Mouse (Mus musculus): ENCODE results near the gene Trib3. TPM values are rescaled to one million over a fixed set of nuclear protein-coding genes. Genes with fewer than 3 reads are reported as not detected.

Trib3 gene
- polyA plus RNA-seq, 1 experiment: 6.1 TPM

DNA sequence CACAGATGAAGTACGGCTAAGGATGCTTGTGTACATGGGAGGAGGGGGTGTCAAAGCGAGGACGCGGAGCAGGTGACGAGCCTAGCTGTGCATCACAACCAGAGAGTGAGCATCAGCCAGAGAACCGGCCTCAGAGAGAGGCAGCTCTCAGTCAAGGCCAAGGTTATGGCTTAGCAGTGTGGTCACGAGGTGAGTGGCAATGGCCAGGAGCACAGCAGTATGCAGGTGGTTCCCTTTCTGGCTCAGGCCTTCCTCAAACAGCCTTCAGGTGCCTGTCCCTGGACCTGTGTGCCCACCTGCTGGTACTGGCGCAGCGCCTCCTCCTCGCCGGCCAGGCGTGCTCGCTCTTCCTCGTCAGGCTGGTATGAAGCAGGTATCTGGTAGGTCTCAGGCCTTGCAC, 19.9 kb downstream of the Trib3 start:
- 95% methylated on average over 14 of the region's 14 CpGs for WGBS
- TF ChIP-seq CTCF (IDR thresholded peaks at IDR 0.05; ENCODE audit: insufficient read depth, low read length) (no peak), POLR2A (IDR thresholded peaks at IDR 0.05; ENCODE audit: borderline replicate concordance, extremely low read depth, low read depth, low read length) (no peak)
- Histone ChIP-seq H3K4me1 (ENCODE audit: control insufficient read depth, insufficient read depth, low read length) (no peaks in the 10 kb centered on the region), H3K4me3 (replicated peaks; ENCODE audit: extremely low read depth, low read depth, low read length) (no peak overlapping the region)
- no peak for DNase-seq

DNA sequence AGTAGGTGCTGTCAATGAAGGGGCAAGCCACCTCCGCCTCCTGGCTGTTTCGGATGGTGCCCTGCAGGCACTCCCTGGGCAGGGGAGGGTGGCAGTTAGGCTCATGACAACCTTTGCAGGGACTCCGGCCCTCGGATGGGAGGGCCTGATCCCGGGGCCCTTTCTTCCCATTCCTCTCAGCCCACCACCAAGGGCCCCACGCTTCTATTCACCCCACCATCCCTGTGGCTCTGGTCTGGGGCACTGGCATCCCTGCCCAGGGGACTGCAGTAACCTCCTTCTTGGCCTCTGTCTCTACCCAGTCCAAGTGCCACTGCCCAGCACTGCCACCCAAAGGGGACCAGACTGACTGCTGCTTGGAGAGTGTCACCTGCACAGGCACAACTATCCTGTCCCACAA, 21.6 kb downstream of the Trib3 start:
- no peak for DNase-seq
- no peaks in the 10 kb centered on the region for H3K4me1 ChIP-seq (ENCODE audit: control insufficient read depth, insufficient read depth, low read length)
- 95% methylated on average over 6 of the region's 6 CpGs for WGBS
- TF ChIP-seq CTCF (IDR thresholded peaks at IDR 0.05; ENCODE audit: insufficient read depth, low read length) (no peak), POLR2A (IDR thresholded peaks at IDR 0.05; ENCODE audit: borderline replicate concordance, extremely low read depth, low read depth, low read length) (no peak)
- H3K4me3 ChIP-seq (replicated peaks; ENCODE audit: extremely low read depth, low read depth, low read length): no peak overlapping the region

DNA sequence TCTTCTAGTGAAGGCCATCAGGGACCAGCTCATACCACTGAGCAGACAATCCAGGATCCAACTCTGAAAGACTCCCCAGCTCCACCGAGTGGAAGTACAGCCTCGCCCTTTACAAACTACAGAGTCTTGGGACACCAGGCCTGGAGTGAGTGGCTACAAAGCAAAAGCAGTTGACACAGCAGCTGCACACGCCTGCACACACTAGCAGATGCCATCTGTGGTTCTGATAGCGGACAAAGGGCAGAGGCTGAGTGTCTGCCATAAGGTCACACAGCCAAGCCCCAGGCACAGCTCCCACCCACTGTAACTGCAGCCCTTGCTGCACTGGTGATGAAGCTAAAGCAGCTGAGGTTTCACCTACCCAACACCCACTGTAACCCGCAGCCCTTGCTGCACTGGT, 22.3 kb downstream of the Trib3 start:
- TF ChIP-seq POLR2A (IDR thresholded peaks at IDR 0.05; ENCODE audit: borderline replicate concordance, extremely low read depth, low read depth, low read length): no peak
- TF ChIP-seq CTCF (IDR thresholded peaks at IDR 0.05; ENCODE audit: insufficient read depth, low read length): no peak
- Histone ChIP-seq H3K4me3 (replicated peaks; ENCODE audit: extremely low read depth, low read depth, low read length) (no peak overlapping the region), H3K4me1 (ENCODE audit: control insufficient read depth, insufficient read depth, low read length) (no peaks in the 10 kb centered on the region)
- DNase-seq: no peak
- 88% methylated on average over 5 of the region's 5 CpGs for WGBS

DNA sequence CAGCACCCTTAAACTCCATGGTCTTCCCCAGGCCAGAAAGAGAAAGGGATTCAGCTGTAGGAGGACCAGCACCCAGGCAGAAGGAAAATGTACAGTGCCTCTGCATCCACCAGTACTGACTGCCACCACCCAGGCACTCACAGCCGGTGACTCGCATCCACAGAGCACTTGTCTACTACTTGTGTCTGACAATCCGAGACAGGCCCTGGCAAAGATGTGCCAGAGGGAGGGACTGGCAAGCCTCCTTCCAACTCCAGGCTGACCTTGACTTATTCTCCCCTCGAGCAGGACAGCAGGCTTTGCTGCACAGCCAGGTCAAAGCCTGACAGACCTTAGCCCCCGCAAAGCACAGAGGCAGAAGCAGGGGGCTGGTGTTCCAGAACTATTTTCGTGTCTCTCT, 26.8 kb downstream of the Trib3 start:
- DNase-seq: no peak
- TF ChIP-seq POLR2A (IDR thresholded peaks at IDR 0.05; ENCODE audit: borderline replicate concordance, extremely low read depth, low read depth, low read length): no peak
- TF ChIP-seq CTCF (IDR thresholded peaks at IDR 0.05; ENCODE audit: insufficient read depth, low read length): no peak
- Histone ChIP-seq H3K4me1 (ENCODE audit: control insufficient read depth, insufficient read depth, low read length) (no peaks in the 10 kb centered on the region), H3K4me3 (replicated peaks; ENCODE audit: extremely low read depth, low read depth, low read length) (no peak overlapping the region)
- WGBS: 67% methylated on average over 6 of the region's 6 CpGs

GRCm38 (mm10) chr2:152313926-152314325, 29.9 kb downstream of the Trib3 start:
- no peak for DNase-seq
- TF ChIP-seq POLR2A (IDR thresholded peaks at IDR 0.05; ENCODE audit: borderline replicate concordance, extremely low read depth, low read depth, low read length) (no peak), CTCF (IDR thresholded peaks at IDR 0.05; ENCODE audit: insufficient read depth, low read length) (no peak)
- WGBS: 88% methylated on average over 6 of the region's 6 CpGs
- H3K4me1 ChIP-seq (ENCODE audit: control insufficient read depth, insufficient read depth, low read length): no peaks in the 10 kb centered on the region
- no peak overlapping the region for H3K4me3 ChIP-seq (replicated peaks; ENCODE audit: extremely low read depth, low read depth, low read length)

GRCm38 (mm10) chr2:152312996-152313395, 30.8 kb downstream of the Trib3 start:
- TF ChIP-seq POLR2A (IDR thresholded peaks at IDR 0.05; ENCODE audit: borderline replicate concordance, extremely low read depth, low read depth, low read length): no peak
- no peak for TF ChIP-seq CTCF (IDR thresholded peaks at IDR 0.05; ENCODE audit: insufficient read depth, low read length)
- 34% methylated on average over 7 of the region's 7 CpGs for WGBS

DNA sequence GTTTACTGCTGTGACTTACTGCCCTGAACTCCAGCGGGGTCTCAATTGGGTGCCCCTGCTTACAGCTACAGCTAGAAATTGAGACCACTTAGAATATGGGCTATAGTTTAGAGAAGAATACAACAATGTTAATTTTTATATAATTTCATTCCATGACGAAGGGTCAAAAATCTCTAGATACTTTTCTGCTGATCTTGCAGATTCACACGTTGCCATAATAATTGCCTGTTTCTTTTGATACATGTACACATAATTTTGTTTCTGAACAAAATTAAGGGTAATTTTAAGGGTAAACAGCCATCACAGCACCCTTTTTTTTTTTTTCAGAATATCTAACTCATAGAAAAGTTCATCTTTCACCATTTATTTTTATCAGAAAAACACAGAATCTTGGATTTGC, 36.6 kb downstream of the Trib3 start:
- TF ChIP-seq POLR2A (IDR thresholded peaks at IDR 0.05; ENCODE audit: borderline replicate concordance, extremely low read depth, low read depth, low read length) (no peak), CTCF (IDR thresholded peaks at IDR 0.05; ENCODE audit: insufficient read depth, low read length) (no peak)
- H3K4me1 ChIP-seq (ENCODE audit: control insufficient read depth, insufficient read depth, low read length): no peaks in the 10 kb centered on the region
- 91% methylated on average over 3 of the region's 3 CpGs for WGBS
- no peak for DNase-seq
- no peak overlapping the region for H3K4me3 ChIP-seq (replicated peaks; ENCODE audit: extremely low read depth, low read depth, low read length)

More at GRCm38 (mm10) chr2:152312996-152313395, 30.8 kb downstream of the Trib3 start:
- Histone ChIP-seq H3K4me3 (replicated peaks; ENCODE audit: extremely low read depth, low read depth, low read length) (no peak overlapping the region), H3K4me1 (ENCODE audit: control insufficient read depth, insufficient read depth, low read length) (no peaks in the 10 kb centered on the region)
- DNase-seq: no peak

DNA sequence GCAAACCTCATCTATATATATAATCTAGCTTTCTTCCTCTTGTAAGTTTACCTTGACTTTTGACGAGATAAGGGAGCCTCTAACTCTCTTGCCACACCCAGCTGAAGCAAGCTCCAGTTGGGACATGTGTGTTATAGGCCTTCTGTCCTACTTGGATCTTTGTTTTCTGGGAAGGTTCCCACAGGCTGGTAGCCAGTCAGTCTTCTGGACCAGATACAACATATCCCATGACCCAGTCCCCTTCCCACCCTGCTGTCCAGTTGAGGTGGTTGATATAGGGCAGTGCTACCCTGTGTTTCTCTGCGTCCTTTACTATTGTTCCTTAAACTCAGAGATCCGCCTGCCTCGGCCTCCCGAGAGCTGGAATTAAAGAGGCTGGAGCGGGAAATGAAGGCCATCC, 38.4 kb downstream of the Trib3 start:
- TF ChIP-seq CTCF (IDR thresholded peaks at IDR 0.05; ENCODE audit: insufficient read depth, low read length) (no peak), POLR2A (IDR thresholded peaks at IDR 0.05; ENCODE audit: borderline replicate concordance, extremely low read depth, low read depth, low read length) (no peak)
- WGBS: 93% methylated on average over 6 of the region's 6 CpGs

DNA sequence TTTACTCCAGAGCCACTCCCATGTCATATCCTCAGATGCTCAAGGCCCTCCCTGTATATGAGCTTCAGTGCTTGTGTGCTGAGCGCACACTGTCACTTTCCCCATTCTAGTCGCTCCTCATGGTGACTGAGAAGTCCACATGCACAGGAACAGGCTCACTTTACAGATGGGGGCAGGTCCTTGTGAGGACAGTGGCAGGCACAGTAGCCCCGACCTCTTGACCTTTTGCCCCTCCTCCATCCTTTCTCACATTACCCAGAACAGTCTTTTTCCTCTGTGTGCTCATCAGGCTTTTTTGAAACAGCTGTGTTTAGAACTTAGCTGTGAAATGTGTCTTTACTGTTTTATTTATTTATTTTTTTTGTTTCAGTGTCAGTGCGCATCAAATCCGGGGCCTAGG, 40.1 kb downstream of the Trib3 start:
- 67% methylated on average over 5 of the region's 5 CpGs for WGBS
- TF ChIP-seq CTCF (IDR thresholded peaks at IDR 0.05; ENCODE audit: insufficient read depth, low read length): no peak
- no peaks in the 10 kb centered on the region for H3K4me1 ChIP-seq (ENCODE audit: control insufficient read depth, insufficient read depth, low read length)
- no peak for DNase-seq
- no peak overlapping the region for H3K4me3 ChIP-seq (replicated peaks; ENCODE audit: extremely low read depth, low read depth, low read length)

More for the DNA sequence above, 38.4 kb downstream of the Trib3 start:
- no peak for DNase-seq
- H3K4me3 ChIP-seq (replicated peaks; ENCODE audit: extremely low read depth, low read depth, low read length): no peak overlapping the region
- H3K4me1 ChIP-seq (ENCODE audit: control insufficient read depth, insufficient read depth, low read length): no peaks in the 10 kb centered on the region

GRCm38 (mm10) chr2:152302862-152303261, 41.0 kb downstream of the Trib3 start:
- Histone ChIP-seq H3K4me3 (replicated peaks; ENCODE audit: extremely low read depth, low read depth, low read length) (no peak overlapping the region), H3K4me1 (ENCODE audit: control insufficient read depth, insufficient read depth, low read length) (peaks cover 3% of the 10 kb centered on the region; the same call in 1 of the 2 replicates)
- TF ChIP-seq POLR2A (IDR thresholded peaks at IDR 0.05; ENCODE audit: borderline replicate concordance, extremely low read depth, low read depth, low read length) (no peak), CTCF (IDR thresholded peaks at IDR 0.05; ENCODE audit: insufficient read depth, low read length) (no peak)
- DNase-seq: no peak
- WGBS: 79% methylated on average over 2 of the region's 2 CpGs
